Mouse (Mus musculus): Measurements from ENCODE around the gene Fgf10. TPM values are rescaled to one million over a fixed set of nuclear protein-coding genes. Genes with fewer than 3 reads are reported as not detected.

Fgf10 gene
- polyA plus RNA-seq (2012; ENCODE audit: insufficient read depth, insufficient read length, missing spikeins): not detected in 2 replicates

GRCm38 (mm10) chr13:118669491-118669890, at the start of gene Fgf10:
TSS of gene Fgf10 (plus strand) at chr13:118669791.
- Histone ChIP-seq H3K27ac (ENCODE audit: insufficient read depth, low read depth, low read length) (no peak within 1 kb of the TSS), H3K4me3 (ENCODE audit: insufficient read depth, low read length) (no peak within 1 kb of the TSS), H3K4me1 (ENCODE audit: control insufficient read depth, insufficient read depth, low read length) (no peaks in the 10 kb centered on the region)
- TF ChIP-seq CTCF (IDR thresholded peaks at IDR 0.05; ENCODE audit: low read depth, low read length): no peak

- no peaks in the 10 kb centered on the region for H3K4me1 ChIP-seq (ENCODE audit: control insufficient read depth, insufficient read depth, low read length)
- H3K4me3 ChIP-seq (ENCODE audit: insufficient read depth, low read length): no peak overlapping the region
- H3K27ac ChIP-seq (ENCODE audit: insufficient read depth, low read depth, low read length): no peak overlapping the region
- TF ChIP-seq CTCF (IDR thresholded peaks at IDR 0.05; ENCODE audit: low read depth, low read length) (no peak), POLR2A (IDR thresholded peaks at IDR 0.05; ENCODE audit: borderline replicate concordance, low read depth, low read length) (no peak)
Observed at GRCm38 (mm10) chr13:118629661-118630428, 39.7 kb upstream of the Fgf10 start.

- Histone ChIP-seq H3K4me1 (ENCODE audit: control insufficient read depth, insufficient read depth, low read length) (no peaks in the 10 kb centered on the region), H3K27ac (ENCODE audit: insufficient read depth, low read depth, low read length) (no peak overlapping the region), H3K4me3 (ENCODE audit: insufficient read depth, low read length) (no peak overlapping the region)
- TF ChIP-seq CTCF (IDR thresholded peaks at IDR 0.05; ENCODE audit: low read depth, low read length): no peak
- TF ChIP-seq POLR2A (IDR thresholded peaks at IDR 0.05; ENCODE audit: borderline replicate concordance, low read depth, low read length): no peak
Observed at GRCm38 (mm10) chr13:118631500-118631899, 38.1 kb upstream of the Fgf10 start.

- Histone ChIP-seq H3K4me1 (ENCODE audit: control insufficient read depth, insufficient read depth, low read length) (no peaks in the 10 kb centered on the region), H3K27ac (ENCODE audit: insufficient read depth, low read depth, low read length) (no peak overlapping the region), H3K4me3 (ENCODE audit: insufficient read depth, low read length) (no peak overlapping the region)
- TF ChIP-seq POLR2A (IDR thresholded peaks at IDR 0.05; ENCODE audit: borderline replicate concordance, low read depth, low read length) (no peak), CTCF (IDR thresholded peaks at IDR 0.05; ENCODE audit: low read depth, low read length) (no peak)
Observed at GRCm38 (mm10) chr13:118636047-118636446, 33.5 kb upstream of the Fgf10 start.

- TF ChIP-seq POLR2A (IDR thresholded peaks at IDR 0.05; ENCODE audit: borderline replicate concordance, low read depth, low read length) (no peak), CTCF (IDR thresholded peaks at IDR 0.05; ENCODE audit: low read depth, low read length) (no peak)
- no peak overlapping the region for H3K4me3 ChIP-seq (ENCODE audit: insufficient read depth, low read length)
- H3K4me1 ChIP-seq (ENCODE audit: control insufficient read depth, insufficient read depth, low read length): no peaks in the 10 kb centered on the region
- H3K27ac ChIP-seq (ENCODE audit: insufficient read depth, low read depth, low read length): no peak overlapping the region
Observed at GRCm38 (mm10) chr13:118642585-118642984, 27.0 kb upstream of the Fgf10 start.

- TF ChIP-seq CTCF (IDR thresholded peaks at IDR 0.05; ENCODE audit: low read depth, low read length): no peak
- no peak for TF ChIP-seq POLR2A (IDR thresholded peaks at IDR 0.05; ENCODE audit: borderline replicate concordance, low read depth, low read length)
- no peak overlapping the region for H3K4me3 ChIP-seq (ENCODE audit: insufficient read depth, low read length)
- no peak overlapping the region for H3K27ac ChIP-seq (ENCODE audit: insufficient read depth, low read depth, low read length)
- H3K4me1 ChIP-seq (ENCODE audit: control insufficient read depth, insufficient read depth, low read length): no peaks in the 10 kb centered on the region
Observed at GRCm38 (mm10) chr13:118643138-118643537, 26.5 kb upstream of the Fgf10 start.

- no peak overlapping the region for H3K27ac ChIP-seq (ENCODE audit: insufficient read depth, low read depth, low read length)
- H3K4me3 ChIP-seq (ENCODE audit: insufficient read depth, low read length): no peak overlapping the region
- TF ChIP-seq POLR2A (IDR thresholded peaks at IDR 0.05; ENCODE audit: borderline replicate concordance, low read depth, low read length) (no peak), CTCF (IDR thresholded peaks at IDR 0.05; ENCODE audit: low read depth, low read length) (no peak)
- H3K4me1 ChIP-seq (ENCODE audit: control insufficient read depth, insufficient read depth, low read length): no peaks in the 10 kb centered on the region
Observed at GRCm38 (mm10) chr13:118656991-118657390, 12.6 kb upstream of the Fgf10 start.

GRCm38 (mm10) chr13:118658031-118658430, 11.6 kb upstream of the Fgf10 start:
- no peak for TF ChIP-seq POLR2A (IDR thresholded peaks at IDR 0.05; ENCODE audit: borderline replicate concordance, low read depth, low read length)
- TF ChIP-seq CTCF (IDR thresholded peaks at IDR 0.05; ENCODE audit: low read depth, low read length): no peak
- H3K4me1 ChIP-seq (ENCODE audit: control insufficient read depth, insufficient read depth, low read length): no peaks in the 10 kb centered on the region
- H3K27ac ChIP-seq (ENCODE audit: insufficient read depth, low read depth, low read length): no peak overlapping the region
- H3K4me3 ChIP-seq (ENCODE audit: insufficient read depth, low read length): no peak overlapping the region

- Histone ChIP-seq H3K4me3 (ENCODE audit: insufficient read depth, low read length) (no peak overlapping the region), H3K4me1 (ENCODE audit: control insufficient read depth, insufficient read depth, low read length) (no peaks in the 10 kb centered on the region), H3K27ac (ENCODE audit: insufficient read depth, low read depth, low read length) (no peak overlapping the region)
- TF ChIP-seq CTCF (IDR thresholded peaks at IDR 0.05; ENCODE audit: low read depth, low read length) (no peak), POLR2A (IDR thresholded peaks at IDR 0.05; ENCODE audit: borderline replicate concordance, low read depth, low read length) (no peak)
Observed at GRCm38 (mm10) chr13:118658608-118659326, 10.8 kb upstream of the Fgf10 start.

- TF ChIP-seq CTCF (IDR thresholded peaks at IDR 0.05; ENCODE audit: low read depth, low read length): no peak
- no peak for TF ChIP-seq POLR2A (IDR thresholded peaks at IDR 0.05; ENCODE audit: borderline replicate concordance, low read depth, low read length)
- no peak overlapping the region for H3K27ac ChIP-seq (ENCODE audit: insufficient read depth, low read depth, low read length)
Observed at GRCm38 (mm10) chr13:118661664-118662063, 7.9 kb upstream of the Fgf10 start.

More at GRCm38 (mm10) chr13:118661664-118662063, 7.9 kb upstream of the Fgf10 start:
- Histone ChIP-seq H3K4me3 (ENCODE audit: insufficient read depth, low read length) (no peak overlapping the region), H3K4me1 (ENCODE audit: control insufficient read depth, insufficient read depth, low read length) (no peaks in the 10 kb centered on the region)

Measured in bone marrow macrophage, adult 2 months (primary cell).